Mouse (Mus musculus) layer of hippocampus, adult 9-11 months (tissue): ENCODE results near the gene Pdik1l.

Experiments used
- DNase-seq: peaks from one replicate; pipeline ENCODE4 v3.0.0; 2022

The Pdik1l gene

DNA sequence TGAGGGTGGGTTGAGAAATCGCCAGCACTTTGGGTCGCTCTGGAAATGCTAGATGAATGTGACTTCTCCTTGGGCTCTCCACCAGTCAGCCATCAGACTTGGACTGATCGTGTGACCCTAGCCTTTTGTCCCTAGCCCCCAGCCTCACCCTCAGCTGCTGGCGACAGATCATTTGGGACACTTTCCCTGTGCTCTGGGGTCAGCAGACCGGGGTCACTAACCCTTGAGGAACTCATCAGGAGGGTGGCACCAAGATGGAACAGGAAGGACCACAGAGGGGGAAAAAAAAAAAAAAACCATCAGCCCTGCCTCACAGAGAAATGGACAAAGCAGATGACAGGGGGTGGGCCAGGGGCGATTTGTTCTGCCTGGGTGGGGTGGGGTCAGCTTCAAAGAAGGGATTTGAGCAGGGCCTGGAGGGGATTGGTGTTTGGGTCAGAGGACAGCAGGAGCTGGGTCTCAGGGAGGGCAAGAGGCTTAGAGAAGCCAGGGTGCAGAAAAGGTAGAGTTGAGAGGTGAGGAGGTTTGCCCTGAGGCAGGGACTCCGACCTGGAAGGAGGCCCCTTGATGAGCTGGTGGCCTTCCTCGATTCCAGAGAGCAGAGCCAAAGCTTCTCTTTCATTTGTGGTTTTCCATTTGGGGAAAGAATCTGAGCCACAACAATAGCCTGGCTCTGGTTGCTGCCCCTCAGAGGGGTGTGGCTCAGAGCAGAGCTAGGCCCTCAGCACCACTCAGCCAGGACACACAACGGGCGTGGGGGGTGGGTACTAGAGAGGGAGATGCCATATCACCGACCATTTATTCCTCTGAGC is 30.3 kb downstream of the Pdik1l start:
- DNase-seq, result no peak

- no peak for DNase-seq
Measured at GRCm38 (mm10) chr4:134256407-134257197, 31.1 kb downstream of the Pdik1l start.

- DNase-seq, result no peak
Measured at GRCm38 (mm10) chr4:134255854-134256253, 31.8 kb downstream of the Pdik1l start.

DNA sequence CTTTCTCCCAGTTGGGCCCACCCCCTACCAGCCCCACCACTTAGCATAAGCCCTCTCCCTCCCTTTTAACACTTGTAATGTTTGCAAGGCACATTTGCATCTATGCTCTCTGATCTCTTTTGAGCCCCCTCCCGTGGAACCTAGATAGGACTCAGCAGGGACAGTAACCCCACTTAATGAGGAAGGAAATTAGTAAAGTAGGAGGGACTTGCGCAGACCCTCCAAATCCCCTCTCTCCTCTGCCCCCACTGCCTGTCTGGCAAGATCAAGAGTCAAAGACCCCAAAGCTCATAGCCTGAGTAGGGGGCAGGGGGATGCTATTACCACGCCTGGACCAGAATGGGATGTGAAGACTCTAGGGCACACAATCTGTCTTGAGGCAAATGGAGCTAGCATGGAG is 32.9 kb downstream of the Pdik1l start:
- no peak for DNase-seq

- no peak for DNase-seq
Measured at GRCm38 (mm10) chr4:134253722-134254324, 33.9 kb downstream of the Pdik1l start, which contains the start of gene Grrp1. Grrp1 (minus strand) TSS chr4:134254106.

- no peak for DNase-seq
Measured at GRCm38 (mm10) chr4:134252911-134253721, 34.6 kb downstream of the Pdik1l start.

DNA sequence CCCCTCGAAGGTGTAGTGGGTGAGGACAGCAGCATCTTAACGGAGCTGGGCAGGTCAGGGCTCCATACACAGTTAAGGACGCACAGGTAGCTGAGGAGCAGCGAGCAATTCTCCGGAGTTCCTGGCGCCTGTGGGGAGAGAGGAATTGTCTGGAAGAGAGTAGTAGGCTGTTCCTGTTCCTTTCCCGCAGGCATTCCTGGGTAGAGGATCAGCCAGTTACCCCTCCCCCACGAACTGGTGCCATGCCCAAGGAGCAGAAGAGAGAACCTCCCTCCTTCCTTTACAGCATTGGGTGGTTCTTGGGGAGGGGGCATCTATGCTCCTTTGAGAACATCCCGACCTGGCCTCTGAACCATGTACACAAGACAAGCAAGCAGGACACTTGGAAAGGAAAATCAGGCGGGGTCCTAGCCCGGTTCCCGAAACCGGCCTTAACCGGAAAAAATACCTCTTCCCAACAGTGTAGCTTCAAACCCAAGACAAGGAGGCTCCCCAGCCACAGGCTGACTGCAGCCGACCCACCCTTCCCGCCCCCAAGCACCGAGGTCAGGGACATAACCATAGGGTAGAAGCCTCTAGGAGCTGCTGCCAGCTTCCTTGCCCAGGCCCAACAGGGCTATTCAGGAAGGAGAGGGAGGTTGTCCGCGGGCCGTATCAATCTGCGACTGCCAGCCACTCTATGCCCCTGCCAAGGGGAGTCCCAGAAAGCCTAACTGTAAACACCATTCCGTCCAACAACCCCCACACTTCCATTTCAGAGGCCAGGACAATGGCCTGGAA is 35.4 kb downstream of the Pdik1l start:
- DNase-seq, result no peak

DNA sequence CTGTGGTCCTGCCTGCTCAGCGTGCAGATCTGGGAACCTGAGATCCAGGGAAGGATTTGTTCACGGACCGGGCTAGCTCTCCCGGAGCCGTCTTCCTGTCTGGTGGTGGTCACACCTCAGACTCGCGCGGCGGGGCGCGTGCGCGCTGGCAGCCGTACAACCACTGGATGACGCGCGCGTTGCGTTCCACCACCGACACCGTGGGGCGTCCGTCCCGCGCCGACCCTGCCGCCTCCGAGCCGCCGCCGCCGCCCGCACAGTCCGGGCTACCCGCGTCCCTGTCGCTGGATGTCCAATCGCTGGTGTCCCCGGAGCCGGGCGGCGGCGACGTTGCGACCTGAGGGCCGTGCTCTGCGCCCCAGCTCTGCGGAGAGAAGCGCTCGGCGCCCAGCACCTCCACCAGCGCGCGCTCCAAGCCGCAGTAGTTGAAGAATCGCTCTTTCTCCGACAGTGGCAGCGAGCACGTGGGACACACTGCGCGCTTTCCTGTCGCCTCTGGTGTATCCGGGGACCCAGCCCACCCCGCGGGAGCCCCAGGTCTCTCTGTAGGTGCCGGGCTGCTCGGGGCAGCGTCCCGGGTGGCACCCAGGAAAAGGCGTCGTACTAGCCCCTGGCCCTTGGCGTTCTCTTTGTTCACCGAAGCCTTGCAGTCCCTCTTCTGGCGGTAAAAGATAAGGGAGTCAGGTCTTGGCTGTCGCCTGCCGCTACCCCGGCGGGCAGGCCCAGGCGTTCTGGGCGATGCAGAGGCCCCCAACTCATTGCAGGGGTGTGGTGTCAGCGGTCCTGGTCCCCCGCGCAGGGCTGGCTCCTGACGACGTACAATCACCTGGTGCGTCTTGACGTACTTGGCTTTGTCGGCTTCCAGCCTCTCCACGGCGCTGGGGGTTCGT is 36.2 kb downstream of the Pdik1l start:
- no peak for DNase-seq

- DNase-seq, result no peak
Measured at GRCm38 (mm10) chr4:134250930-134251240, 36.8 kb downstream of the Pdik1l start.

GRCm38 (mm10) chr4:134250116-134250929 is 37.4 kb downstream of the Pdik1l start:
- DNase-seq, result no peak

DNA sequence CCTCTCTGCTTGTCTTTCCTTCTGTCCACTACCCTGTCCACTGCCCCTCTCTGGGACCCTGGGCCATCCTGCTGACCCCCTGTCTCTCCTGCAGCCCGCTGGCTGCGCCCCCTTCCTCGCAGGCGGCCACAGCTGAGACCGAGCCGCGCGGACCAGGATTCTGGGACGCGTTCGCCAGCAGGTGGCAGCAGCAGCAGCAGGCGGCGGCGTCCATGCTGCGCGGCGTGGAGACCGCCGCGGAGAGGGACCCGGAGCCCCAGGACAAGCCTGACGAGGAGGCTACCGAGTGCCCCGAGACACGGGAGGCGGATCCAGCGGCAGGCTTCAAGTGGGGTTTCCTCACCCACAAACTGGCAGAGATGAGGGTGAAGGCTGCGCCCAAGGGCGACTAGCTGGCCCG is 38.0 kb downstream of the Pdik1l start:
- peak; percentile 37 for DNase-seq

DNA sequence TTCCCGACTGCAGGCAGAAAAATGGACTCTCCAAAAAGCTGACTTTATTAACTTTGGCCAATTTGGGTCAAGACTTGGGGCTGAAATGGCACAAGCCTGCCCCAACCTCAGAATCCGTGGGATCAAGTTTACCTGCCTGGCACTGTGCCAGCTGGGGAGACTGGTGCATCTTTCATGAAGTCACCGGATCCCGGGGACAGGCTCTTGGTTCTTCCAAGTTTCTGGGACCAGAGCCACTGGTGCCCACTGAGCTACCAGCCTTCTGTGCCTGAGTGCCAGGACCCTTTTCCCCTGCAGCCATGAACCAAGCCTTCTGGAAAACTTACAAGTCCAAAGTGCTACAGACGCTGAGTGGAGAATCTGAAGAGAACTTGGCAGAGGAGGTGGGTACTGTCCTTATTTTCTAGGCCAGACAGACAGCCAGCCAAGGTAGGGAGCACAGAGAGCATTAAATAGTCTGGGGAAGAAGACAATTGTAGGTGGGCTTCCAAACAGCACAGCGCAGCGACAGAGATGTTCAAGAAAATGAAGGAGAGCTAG is 40.9 kb downstream of the Pdik1l start, which contains the start of gene Gm30191:
Gene Gm30191, plus strand, starts transcription at position 217 of the 540 bp plus-strand sequence.
- DNase-seq, result no peak

DNA sequence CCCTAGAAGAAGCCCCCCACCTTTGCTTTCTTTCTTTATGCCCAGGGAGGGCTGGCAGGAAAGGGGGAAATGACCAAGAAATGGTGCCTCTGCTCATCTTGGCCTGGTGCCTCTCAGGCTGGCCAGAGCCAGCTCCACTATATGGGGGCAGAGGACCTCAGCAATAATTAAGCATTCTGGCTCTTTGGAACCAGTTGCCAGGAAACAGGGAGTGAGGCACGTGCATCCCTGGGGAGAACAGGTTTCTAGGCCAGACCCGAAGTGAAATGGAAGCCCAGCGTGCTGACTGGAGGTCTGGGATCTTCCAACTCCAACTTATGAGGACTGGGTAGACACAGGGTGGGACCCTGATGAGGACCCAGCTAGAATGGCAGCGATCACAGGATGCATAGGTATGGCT is 41.4 kb downstream of the Pdik1l start:
- no peak for DNase-seq

DNA sequence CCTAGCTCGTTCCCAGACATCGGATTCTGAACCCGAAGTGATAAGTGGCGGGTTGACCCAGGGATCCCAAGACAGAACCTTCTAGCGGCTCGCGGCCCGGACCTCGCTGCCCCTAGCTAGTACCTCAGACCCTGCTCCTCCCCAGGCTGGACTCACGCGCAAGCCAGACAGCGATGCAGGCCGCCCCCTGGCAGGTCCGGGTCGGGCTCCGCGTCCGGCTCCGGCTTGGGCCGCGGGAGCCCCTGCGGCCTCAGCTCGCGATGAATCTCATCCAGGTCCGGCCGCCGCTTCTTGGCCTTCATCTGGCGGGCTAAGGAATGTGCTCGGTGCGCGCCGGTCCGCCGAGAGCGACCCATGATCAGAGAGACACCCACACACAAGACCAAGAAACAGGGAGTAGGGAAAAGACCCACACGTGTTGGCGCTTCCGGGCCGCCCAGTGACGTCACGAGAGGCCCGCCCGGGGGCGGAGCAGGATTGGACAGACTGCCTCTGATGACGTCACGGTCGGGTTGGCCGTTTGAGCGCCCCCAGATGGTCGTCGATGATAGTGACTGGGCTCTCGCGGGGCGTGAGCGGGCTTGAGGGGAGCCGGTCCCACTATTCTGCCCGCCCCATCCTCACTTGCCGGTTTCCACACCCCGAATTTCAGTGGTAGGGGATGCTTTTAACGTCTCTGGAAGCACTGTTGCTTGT is 42.4 kb downstream of the Pdik1l start, which contains the start of gene Zfp593:
Gene Zfp593, minus strand, starts transcription at position 445 of the 696 bp plus-strand sequence.
- DNase-seq, result peak; percentile 95

GRCm38 (mm10) chr4:134243516-134244250 is 44.0 kb downstream of the Pdik1l start, which contains the start of gene E130218I03Rik:
E130218I03Rik (plus strand) TSS chr4:134243662.
- no peak for DNase-seq

DNA sequence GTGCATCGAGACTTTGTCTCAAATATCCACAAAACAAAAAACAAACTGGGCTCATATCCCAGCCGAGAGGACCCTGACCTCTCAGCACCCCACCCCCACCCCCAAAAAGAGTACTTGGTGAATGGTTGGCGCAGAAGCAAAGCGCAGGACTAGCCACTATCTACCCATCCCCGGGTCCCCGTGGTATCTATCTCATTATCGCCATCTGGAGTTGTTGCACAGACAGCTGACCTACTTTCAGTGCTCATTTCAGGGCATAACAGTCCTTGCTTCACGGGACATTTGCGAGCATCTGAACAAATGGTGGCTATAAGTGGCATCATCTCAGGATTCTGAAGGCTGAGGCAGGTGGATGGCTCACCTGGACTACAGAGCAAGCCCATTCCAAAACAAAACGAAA is 49.0 kb downstream of the Pdik1l start:
- DNase-seq, result no peak

GRCm38 (mm10) chr4:134238279-134238651 is 49.4 kb downstream of the Pdik1l start, which contains the start of gene Cnksr1:
Cnksr1 (minus strand) TSS chr4:134238399.
- no peak for DNase-seq
